Mouse (Mus musculus) thymus, postnatal 25 days (tissue): ENCODE measurements around the gene Mlxipl.
"Not testable (repeated sequence)": the region's sequence is repeated elsewhere in the genome, so short reads cannot be mapped to it uniquely, and the experiment has no call there.

Experiments used
- DNase-seq: peaks from one replicate; pipeline ENCODE4 v3.0.0; 2022

Mlxipl gene

GRCm38 (mm10) chr5:135089653-135090052 lies at the start of gene Mlxipl:
Gene Mlxipl, plus strand, starts transcription at chr5:135089890.
- no peak for DNase-seq

- no peak for DNase-seq
Measured at GRCm38 (mm10) chr5:135040059-135040458, 49.6 kb upstream of the Mlxipl start.

- no peak for DNase-seq
Measured at GRCm38 (mm10) chr5:135040777-135041176, 48.9 kb upstream of the Mlxipl start.

- DNase-seq, result no peak
Measured at GRCm38 (mm10) chr5:135042105-135042788, 47.4 kb upstream of the Mlxipl start.

GRCm38 (mm10) chr5:135044575-135044974 lies 45.1 kb upstream of the Mlxipl start:
- no peak for DNase-seq

GRCm38 (mm10) chr5:135048539-135048938 lies 41.2 kb upstream of the Mlxipl start:
- no peak for DNase-seq

- DNase-seq, result not testable (repeated sequence)
Measured at GRCm38 (mm10) chr5:135049268-135049667, 40.4 kb upstream of the Mlxipl start.

GRCm38 (mm10) chr5:135053356-135053755 lies 36.3 kb upstream of the Mlxipl start:
- DNase-seq, result no peak

GRCm38 (mm10) chr5:135063629-135064381 lies 25.9 kb upstream of the Mlxipl start, which contains the start of gene Dnajc30:
Gene Dnajc30, plus strand, starts transcription at chr5:135064202.
- peak; percentile 96 for DNase-seq

- no peak for DNase-seq
Measured at GRCm38 (mm10) chr5:135064382-135064766, 25.3 kb upstream of the Mlxipl start.

- DNase-seq, result not testable (repeated sequence)
Measured at GRCm38 (mm10) chr5:135064909-135065446, 24.7 kb upstream of the Mlxipl start, which contains the start of gene Bud23. Gene Bud23, minus strand, starts transcription at chr5:135064959.

GRCm38 (mm10) chr5:135066008-135066407 lies 23.7 kb upstream of the Mlxipl start:
- DNase-seq, result no peak

GRCm38 (mm10) chr5:135070448-135070847 lies 19.2 kb upstream of the Mlxipl start:
- no peak for DNase-seq

- no peak for DNase-seq
Measured at GRCm38 (mm10) chr5:135072061-135072460, 17.6 kb upstream of the Mlxipl start.

GRCm38 (mm10) chr5:135072720-135073119 lies 17.0 kb upstream of the Mlxipl start:
- DNase-seq, result no peak

GRCm38 (mm10) chr5:135073349-135074150 lies 16.1 kb upstream of the Mlxipl start:
- DNase-seq, result no peak

- no peak for DNase-seq
Measured at GRCm38 (mm10) chr5:135075655-135076054, 14.0 kb upstream of the Mlxipl start.

GRCm38 (mm10) chr5:135076368-135076767 lies 13.3 kb upstream of the Mlxipl start:
- no peak for DNase-seq

- DNase-seq, result no peak
Measured at GRCm38 (mm10) chr5:135076931-135077505, 12.7 kb upstream of the Mlxipl start.

GRCm38 (mm10) chr5:135077564-135078481 lies 11.9 kb upstream of the Mlxipl start, which contains the start of gene Vps37d:
Gene Vps37d, minus strand, starts transcription at chr5:135078266.
- DNase-seq, result peak; percentile 89

- no peak for DNase-seq
Measured at GRCm38 (mm10) chr5:135078482-135078810, 11.2 kb upstream of the Mlxipl start.

- no peak for DNase-seq
Measured at GRCm38 (mm10) chr5:135079578-135079977, 10.1 kb upstream of the Mlxipl start.
